Mouse (Mus musculus) cortical plate, adult 2 months (tissue): ENCODE measurements at regions not wholly inside any gene's neighbourhood (a gene's known extent, or its start where the extent isn't known, plus 50 kb on each side); places are given as distances from the start of the nearest gene placed in this dataset.

Experiments used
- CTCF ChIP-seq: fragments of 200-500 bp; IDR thresholded peaks from 2 replicates; pipeline ENCODE4 v1.5.1; 2011; ENCODE audit warnings: mild to moderate bottlenecking, control low read depth, low read length; ENCODE audit not compliant: insufficient read depth; ENCODE audit errors: extremely low read depth
- POLR2A ChIP-seq: fragments of 200-500 bp; IDR thresholded peaks from 2 replicates; pipeline ENCODE4 v1.6.1; 2011; ENCODE audit warnings: mild to moderate bottlenecking, low read length, control low read depth; ENCODE audit not compliant: insufficient read depth; ENCODE audit errors: extremely low read depth

DNA sequence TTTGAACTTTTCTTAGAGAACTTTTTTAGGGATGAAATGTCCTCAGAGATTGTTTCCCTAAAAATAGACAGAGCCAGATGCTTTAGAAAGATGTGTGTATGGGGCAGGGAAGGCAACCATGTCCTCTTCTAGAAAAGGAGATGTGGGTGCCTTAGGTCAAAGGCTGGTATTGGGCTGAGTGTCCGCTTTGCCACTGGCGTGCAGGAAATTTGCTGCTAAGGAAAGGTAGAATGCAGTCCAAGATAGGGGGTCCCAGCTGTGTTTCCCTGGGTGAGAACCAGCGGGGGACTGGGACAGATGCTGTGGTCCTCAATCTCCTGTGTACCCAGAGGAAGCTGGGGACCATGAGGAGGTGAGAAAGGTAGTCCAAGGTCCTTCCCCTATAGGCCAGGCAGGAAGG is 291.0 kb downstream of the Pdcd6ip start:
- no peak for TF ChIP-seq CTCF
- no peak for TF ChIP-seq POLR2A
